Comparison of ENCODE assay signal across 22 mouse cellular contexts in the genomic region with DNA sequence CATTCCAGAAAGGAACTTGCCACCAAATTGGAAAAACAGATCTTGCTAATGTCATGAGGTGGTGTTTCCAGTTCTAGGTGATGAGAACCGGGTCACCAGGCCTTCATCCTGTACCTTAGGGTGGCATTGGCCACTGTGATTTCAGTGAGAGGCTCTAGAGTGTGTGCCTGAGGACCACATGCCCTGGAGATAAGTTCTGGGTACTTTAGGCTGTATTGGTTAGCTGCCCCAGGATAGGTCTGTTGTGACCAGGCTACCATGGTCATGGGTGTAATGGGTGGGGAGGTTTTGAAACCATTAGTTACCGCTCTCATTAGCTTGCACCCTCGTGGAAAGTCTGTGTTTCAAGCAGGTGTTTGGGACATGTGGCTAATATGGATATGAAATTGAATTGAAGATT. TPM values are rescaled to one million over a fixed set of nuclear protein-coding genes. Genes with fewer than 3 reads are reported as not detected.
A peak's percentile ranks its signal among the peaks of the same experiment; 100 is the strongest.
DNase-seq lines count a peak whose midpoint lies in the region; ATAC-seq and TF ChIP-seq lines count a peak whose summit lies in the region.
"Had no signal": no experiment of that assay in that cellular context is flagged by ENCODE, and none has a peak within 500 bp of the region (broad histone marks: within the 10 kb centered on the region; RNA-seq: fewer than 3 reads in every experiment).

No protein-coding gene starts in this region.

- H3K4me1 ChIP-seq in heart, embryonic 11.5 days (ENCODE audit: control insufficient read depth, insufficient read depth, low read length), result no peaks in the 10 kb centered on the region
- no peaks in the 10 kb centered on the region for H3K4me1 ChIP-seq in midbrain, embryonic 11.5 days (ENCODE audit: control insufficient read depth, insufficient read depth, low read length)
- H3K4me1 ChIP-seq in midbrain, embryonic 13.5 days (replicated peaks), result no peaks in the 10 kb centered on the region; the same call in 1 of the 2 replicates
- H3K4me1 ChIP-seq: embryonic facial prominence, embryonic 10.5 days; embryonic facial prominence, embryonic 12.5 days; forebrain, embryonic 10.5 days had no signal

- H3K4me2 ChIP-seq in heart, embryonic 11.5 days, result no peak overlapping the region
- no peak overlapping the region for H3K4me2 ChIP-seq in midbrain, embryonic 11.5 days
- no peak overlapping the region for H3K4me2 ChIP-seq in midbrain, embryonic 13.5 days (replicated peaks)
- H3K4me2 ChIP-seq in myocyte (ENCODE audit: low read depth), result no peak overlapping the region
- H3K4me2 ChIP-seq: embryonic facial prominence, embryonic 12.5 days; forebrain, embryonic 12.5 days had no signal

- TF ChIP-seq POLR2A in myocyte (IDR thresholded peaks at IDR 0.05; ENCODE audit: insufficient read length, low read depth), result no peak

- no peak overlapping the region for H3K27ac ChIP-seq in heart, embryonic 11.5 days (ENCODE audit: low read depth, low read length)
- no peak overlapping the region for H3K27ac ChIP-seq in midbrain, embryonic 11.5 days (ENCODE audit: low read depth, low read length)
- no peak overlapping the region for H3K27ac ChIP-seq in midbrain, embryonic 13.5 days
- H3K27ac ChIP-seq: embryonic facial prominence, embryonic 10.5 days; embryonic facial prominence, embryonic 12.5 days; forebrain, embryonic 10.5 days had no signal

- H3K9me3 ChIP-seq in heart, embryonic 11.5 days (replicated peaks; ENCODE audit: control insufficient read depth, low read length), result no peaks in the 10 kb centered on the region
- no peaks in the 10 kb centered on the region for H3K9me3 ChIP-seq in midbrain, embryonic 11.5 days (ENCODE audit: control insufficient read depth, low read length)
- H3K9me3 ChIP-seq in midbrain, embryonic 13.5 days, result no peaks in the 10 kb centered on the region
- H3K9me3 ChIP-seq: embryonic facial prominence, embryonic 10.5 days; embryonic facial prominence, embryonic 12.5 days; forebrain, embryonic 10.5 days; forebrain, embryonic 12.5 days had no signal

- WGBS in heart, embryonic 11.5 days (ENCODE audit: insufficient replicate concordance), result 93% methylated on average over 3 of the region's 3 CpGs
- WGBS in midbrain, embryonic 11.5 days, result 96% methylated on average over 3 of the region's 3 CpGs
- WGBS in midbrain, embryonic 13.5 days, result 96% methylated on average over 3 of the region's 3 CpGs

- H3K27me3 ChIP-seq in heart, embryonic 11.5 days (ENCODE audit: control insufficient read depth, insufficient read depth, low read length), result no peaks in the 10 kb centered on the region
- no peaks in the 10 kb centered on the region for H3K27me3 ChIP-seq in midbrain, embryonic 11.5 days (ENCODE audit: control insufficient read depth, insufficient read depth, low read length)
- H3K27me3 ChIP-seq in midbrain, embryonic 13.5 days, result no peaks in the 10 kb centered on the region
- no peaks in the 10 kb centered on the region for H3K27me3 ChIP-seq in myocyte (ENCODE audit: control insufficient read depth, insufficient read depth, insufficient read length)
- H3K27me3 ChIP-seq: embryonic facial prominence, embryonic 12.5 days; forebrain, embryonic 12.5 days; Patski had no signal

- ATAC-seq in heart, embryonic 11.5 days (replicated peaks; ENCODE audit: insufficient number of reproducible peaks, low FRiP score, low TSS enrichment), result no peak
- ATAC-seq in midbrain, embryonic 11.5 days (ENCODE audit: low FRiP score), result no peak
- no peak for ATAC-seq in midbrain, embryonic 13.5 days
- no peak for ATAC-seq in erythroid progenitor cell, adult 5-6 weeks (replicated peaks; ENCODE audit: low FRiP score, poor library complexity, severe bottlenecking)
- ATAC-seq: activated CD4-positive, CD25-positive, alpha-beta regulatory T cell, adult 4 months; CD4-positive, CD25-positive, alpha-beta regulatory T cell, adult 4 months; Patski had no signal

- peaks cover 17% of the 10 kb centered on the region for H3K36me3 ChIP-seq in heart, embryonic 11.5 days (ENCODE audit: control insufficient read depth, insufficient read depth, low read length)
- peaks cover 15% of the 10 kb centered on the region; the same call in 1 of the 2 replicates for H3K36me3 ChIP-seq in midbrain, embryonic 11.5 days (ENCODE audit: control insufficient read depth, insufficient read depth, low read length)
- peaks cover 55% of the 10 kb centered on the region for H3K36me3 ChIP-seq in midbrain, embryonic 13.5 days
- peaks cover 47% of the 10 kb centered on the region for H3K36me3 ChIP-seq in myocyte (ENCODE audit: control insufficient read depth, insufficient read depth)

- no peaks in the 10 kb centered on the region for H3K79me2 ChIP-seq in myocyte (ENCODE audit: control insufficient read depth, insufficient read depth)

- no peak overlapping the region for H3ac ChIP-seq in myocyte (ENCODE audit: control insufficient read depth, insufficient read length)

- H3K9ac ChIP-seq in heart, embryonic 11.5 days (ENCODE audit: low read depth, low read length), result no peak overlapping the region
- H3K9ac ChIP-seq in midbrain, embryonic 11.5 days (ENCODE audit: low read length), result no peak overlapping the region
- H3K9ac ChIP-seq in midbrain, embryonic 13.5 days (replicated peaks), result no peak overlapping the region
- H3K9ac ChIP-seq: embryonic facial prominence, embryonic 12.5 days; forebrain, embryonic 12.5 days had no signal

- no peak overlapping the region for H3K4me3 ChIP-seq in heart, embryonic 11.5 days (ENCODE audit: low read depth, low read length)
- no peak overlapping the region for H3K4me3 ChIP-seq in midbrain, embryonic 11.5 days (ENCODE audit: low read depth, low read length)
- H3K4me3 ChIP-seq in midbrain, embryonic 13.5 days (replicated peaks), result no peak overlapping the region
- no peak overlapping the region for H3K4me3 ChIP-seq in myocyte
- H3K4me3 ChIP-seq: embryonic facial prominence, embryonic 10.5 days; embryonic facial prominence, embryonic 12.5 days; forebrain, embryonic 10.5 days; forebrain, embryonic 12.5 days had no signal

- DNase-seq in heart, adult 11 months, result peak; percentile 70
- peak; percentile 71 for DNase-seq in midbrain, embryonic 11.5 days (ENCODE audit: low spot score, missing footprints)
- DNase-seq: adrenal gland, adult 8-10 months; adrenal gland, postnatal 14 days; adrenal gland, postnatal 36 days; B cell, adult 2 months; cerebellum, adult 11-12 months; cerebellum, adult 2 months; cerebellum, adult 9-10 months; cerebellum, postnatal 10 days; cerebellum, postnatal 25 days had no signal

TF ChIP-seq in myocyte, 11 proteins besides CTCF, POLR2A, EP300 and RAD21:
- TF ChIP-seq POLR2AphosphoS2 (IDR thresholded peaks at IDR 0.05; ENCODE audit: insufficient read length, low read depth) (peak; percentile 32), E2F4 (IDR thresholded peaks at IDR 0.05; ENCODE audit: insufficient read depth) (no peak), MYOD1 (IDR thresholded peaks at IDR 0.05; ENCODE audit: control insufficient read depth in 1 of 3, insufficient read length in 2 of 3, low read depth in 2 of 3) (no peak)

RNA-seq across cellular contexts. Expression of gene Gars, which starts 43.6 kb away (rescaled TPM):
- polyA plus RNA-seq in heart, embryonic 11.5 days (2014; fragmentation: Nextera tagmentation; extraction: Ambion mirVana), result 206 and 210 TPM in 2 replicates
- polyA plus RNA-seq in midbrain, embryonic 11.5 days (2014; fragmentation: Nextera tagmentation; extraction: Ambion mirVana), result 225 and 241 TPM in 2 replicates
- 202 and 208 TPM in 2 replicates for polyA plus RNA-seq in midbrain, embryonic 13.5 days (2015; fragmentation: Nextera tagmentation; extraction: Ambion mirVana)
- 459 TPM for polyA plus RNA-seq in myocyte (2012; fragmentation: generic; extraction: Trizol)
- total RNA-seq in erythroid progenitor cell, adult 5-6 weeks (2015; ENCODE audit: low replicate concordance), result 28.5 and 46.1 TPM in 2 replicates
- total RNA-seq in erythroid progenitor cell, adult 5-6 weeks (2017; ENCODE audit: low replicate concordance), result 45.3 and 48.4 TPM in 2 replicates

RNA-seq across cellular contexts. Expression of gene Crhr2, which starts 51.4 kb away (rescaled TPM):
- polyA plus RNA-seq in heart, embryonic 11.5 days (2014; fragmentation: Nextera tagmentation; extraction: Ambion mirVana), result 4.2 and 5.3 TPM in 2 replicates
- polyA plus RNA-seq in midbrain, embryonic 11.5 days (2014; fragmentation: Nextera tagmentation; extraction: Ambion mirVana), result 0.22 and 0.50 TPM in 2 replicates
- polyA plus RNA-seq in midbrain, embryonic 13.5 days (2015; fragmentation: Nextera tagmentation; extraction: Ambion mirVana), result 0.28 and 0.61 TPM in 2 replicates
- polyA plus RNA-seq in myocyte (2012; fragmentation: generic; extraction: Trizol), result not detected
- not detected in 2 replicates for total RNA-seq in erythroid progenitor cell, adult 5-6 weeks (2015; ENCODE audit: low replicate concordance)
- total RNA-seq in erythroid progenitor cell, adult 5-6 weeks (2017; ENCODE audit: low replicate concordance), result not detected in 2 replicates
- total RNA-seq: adrenal gland, postnatal 14 days; adrenal gland, postnatal 36 days had no signal
- polyA plus RNA-seq: activated CD4-positive, CD25-positive, alpha-beta regulatory T cell, adult 4 months; CD4-positive, CD25-positive, alpha-beta regulatory T cell, adult 4 months; Patski had no signal
